Mouse (Mus musculus): ENCODE measurements around the gene Arid5b. TPM values are rescaled to one million over a fixed set of nuclear protein-coding genes. Genes with fewer than 3 reads are reported as not detected.

Arid5b gene
- polyA plus RNA-seq, 1 experiment from 2014 or later = 50.2 TPM

- no peak overlapping the region for H3K4me2 ChIP-seq (replicated peaks)
- H3K4me3 ChIP-seq (replicated peaks) = no peak overlapping the region
- no peaks in the 10 kb centered on the region for H3K27me3 ChIP-seq
- peaks cover 33% of the 10 kb centered on the region for H3K36me3 ChIP-seq
- peaks cover 7% of the 10 kb centered on the region; the same call in 1 of the 2 replicates for H3K4me1 ChIP-seq
- no peak for ATAC-seq (ENCODE audit: insufficient number of reproducible peaks, low FRiP score, low TSS enrichment, low read depth)
- H3K27ac ChIP-seq (replicated peaks) = 0 out of 2 replicates have a peak overlapping the region, but pooled peaks have one; percentile 7
- H3K9me3 ChIP-seq (replicated peaks) = no peaks in the 10 kb centered on the region
- 54% methylated on average over 13 of the region's 13 CpGs for WGBS
- no peak overlapping the region for H3K9ac ChIP-seq
Measured at GRCm38 (mm10) chr10:68230653-68231384, 47.7 kb downstream of the Arid5b start.

GRCm38 (mm10) chr10:68229640-68230565 is 48.6 kb downstream of the Arid5b start:
- no peak overlapping the region for H3K4me3 ChIP-seq (replicated peaks)
- peaks cover 7% of the 10 kb centered on the region; the same call in 1 of the 2 replicates for H3K4me1 ChIP-seq
- no peak for ATAC-seq (ENCODE audit: insufficient number of reproducible peaks, low FRiP score, low TSS enrichment, low read depth)
- H3K9ac ChIP-seq = no peak overlapping the region
- no peak overlapping the region for H3K4me2 ChIP-seq (replicated peaks)
- H3K9me3 ChIP-seq (replicated peaks) = no peaks in the 10 kb centered on the region
- H3K27me3 ChIP-seq = no peaks in the 10 kb centered on the region
- no peak overlapping the region for H3K27ac ChIP-seq (replicated peaks)
- peaks cover 33% of the 10 kb centered on the region for H3K36me3 ChIP-seq
- WGBS = 62% methylated on average over 22 of the region's 22 CpGs

DNA sequence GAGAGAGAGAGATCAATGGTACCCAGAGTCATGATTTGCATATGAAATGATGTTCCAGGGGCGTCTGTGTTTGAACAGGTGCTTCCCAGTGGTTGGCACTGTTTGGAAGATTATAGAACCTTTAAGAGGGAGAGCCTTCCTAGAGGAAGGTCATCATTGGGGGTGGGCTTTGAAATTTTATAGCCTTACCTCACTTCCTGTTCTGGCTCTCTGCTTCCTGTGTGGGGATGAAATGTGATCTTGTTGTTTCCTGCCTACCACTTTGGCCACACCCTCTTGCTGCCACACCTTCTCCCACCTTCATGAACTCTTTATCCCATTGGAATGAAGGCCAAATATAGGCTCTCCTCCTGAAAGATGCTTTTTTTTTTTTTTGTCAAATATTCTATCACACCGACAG is 55.9 kb downstream of the Arid5b start:
- Histone ChIP-seq H3K27ac (replicated peaks) (no peak overlapping the region), H3K4me3 (replicated peaks) (no peak overlapping the region), H3K9ac (no peak overlapping the region), H3K4me2 (replicated peaks) (no peak overlapping the region), H3K4me1 (peaks cover 11% of the 10 kb centered on the region), H3K27me3 (no peaks in the 10 kb centered on the region), H3K36me3 (peaks cover 27% of the 10 kb centered on the region), H3K9me3 (replicated peaks) (no peaks in the 10 kb centered on the region)
- 82% methylated on average over 2 of the region's 2 CpGs for WGBS
- ATAC-seq (ENCODE audit: insufficient number of reproducible peaks, low FRiP score, low TSS enrichment, low read depth) = no peak

DNA sequence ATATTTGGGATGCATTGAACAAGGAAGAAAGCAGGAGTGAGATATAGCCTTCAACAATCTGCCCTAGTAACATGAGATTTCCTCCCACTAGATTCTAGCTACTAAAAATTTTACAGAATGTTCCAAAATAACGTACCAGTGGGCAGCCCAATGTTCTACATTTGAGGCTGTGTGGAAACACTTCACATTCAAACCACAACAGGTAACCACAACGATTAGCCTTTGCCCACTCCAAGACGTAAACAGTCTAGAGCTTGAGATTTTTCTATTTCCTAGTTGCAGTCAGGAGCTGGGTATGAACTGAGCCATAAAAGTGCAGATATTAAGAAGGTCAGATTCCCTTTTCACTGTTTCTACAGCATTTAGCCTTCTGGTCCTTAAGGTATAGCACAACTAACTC is 56.5 kb downstream of the Arid5b start:
- Histone ChIP-seq H3K4me3 (replicated peaks) (no peak overlapping the region), H3K36me3 (peaks cover 33% of the 10 kb centered on the region), H3K27me3 (no peaks in the 10 kb centered on the region), H3K27ac (replicated peaks) (no peak overlapping the region), H3K4me1 (peaks cover 11% of the 10 kb centered on the region), H3K4me2 (replicated peaks) (no peak overlapping the region), H3K9me3 (replicated peaks) (peaks cover 4% of the 10 kb centered on the region; the same call in 1 of the 2 replicates), H3K9ac (no peak overlapping the region)
- 77% methylated on average over 3 of the region's 3 CpGs for WGBS
- no peak for ATAC-seq (ENCODE audit: insufficient number of reproducible peaks, low FRiP score, low TSS enrichment, low read depth)

DNA sequence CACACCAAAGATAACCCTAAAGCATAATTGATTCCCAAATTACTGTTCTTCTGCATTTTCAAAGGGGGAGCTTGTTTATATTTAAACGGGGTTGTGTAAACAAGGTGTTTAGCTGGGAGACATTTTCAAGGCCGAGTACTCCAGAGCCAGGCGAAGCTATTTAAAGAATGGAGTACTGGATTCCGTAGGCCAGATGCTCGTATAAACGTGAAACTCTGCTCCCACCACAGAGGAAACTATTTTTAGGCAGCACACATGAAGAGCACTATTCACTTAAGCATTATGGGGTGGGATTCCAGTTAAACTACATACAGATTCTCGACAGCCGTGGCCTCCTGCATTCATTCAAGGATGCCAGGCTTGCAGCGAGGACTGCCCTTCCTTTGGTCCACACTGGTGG is 59.2 kb downstream of the Arid5b start:
- H3K27ac ChIP-seq (replicated peaks) = peak overlapping the region; percentile 58
- WGBS = 40% methylated on average over 9 of the region's 9 CpGs
- no peak overlapping the region for H3K4me3 ChIP-seq (replicated peaks)
- no peak overlapping the region for H3K4me2 ChIP-seq (replicated peaks)
- H3K4me1 ChIP-seq = peaks cover 11% of the 10 kb centered on the region
- H3K27me3 ChIP-seq = no peaks in the 10 kb centered on the region
- peaks cover 6% of the 10 kb centered on the region; the same call in 1 of the 2 replicates for H3K9me3 ChIP-seq (replicated peaks)
- H3K36me3 ChIP-seq = peaks cover 47% of the 10 kb centered on the region
- no peak overlapping the region for H3K9ac ChIP-seq
- ATAC-seq (ENCODE audit: insufficient number of reproducible peaks, low FRiP score, low TSS enrichment, low read depth) = no peak

DNA sequence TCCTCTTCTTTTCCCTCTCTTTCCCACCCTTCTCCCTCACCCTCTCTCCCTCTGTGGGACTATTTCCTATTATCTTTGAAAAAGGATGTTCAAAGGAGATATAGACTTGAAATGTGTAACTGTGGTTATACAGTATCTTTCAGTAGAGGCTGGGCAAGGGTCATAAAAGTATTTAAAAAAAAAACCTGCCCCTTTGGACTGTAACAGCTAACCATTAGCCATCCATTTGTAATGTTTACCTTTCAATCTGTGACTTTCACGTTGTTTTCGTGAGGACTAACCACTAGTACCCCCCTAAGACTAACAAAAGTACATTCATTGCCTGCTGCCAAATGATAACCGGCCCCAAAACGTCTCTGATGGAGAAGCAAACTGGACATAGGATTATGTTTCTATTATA is 59.9 kb downstream of the Arid5b start:
- 79% methylated on average over 4 of the region's 4 CpGs for WGBS
- Histone ChIP-seq H3K36me3 (peaks cover 43% of the 10 kb centered on the region), H3K4me2 (replicated peaks) (no peak overlapping the region), H3K27me3 (no peaks in the 10 kb centered on the region), H3K27ac (replicated peaks) (no peak overlapping the region; the same call in 1 of the 2 replicates), H3K4me3 (replicated peaks) (no peak overlapping the region), H3K4me1 (peaks cover 11% of the 10 kb centered on the region), H3K9me3 (replicated peaks) (peaks cover 6% of the 10 kb centered on the region; the same call in 1 of the 2 replicates), H3K9ac (no peak overlapping the region)
- ATAC-seq (ENCODE audit: insufficient number of reproducible peaks, low FRiP score, low TSS enrichment, low read depth) = no peak

DNA sequence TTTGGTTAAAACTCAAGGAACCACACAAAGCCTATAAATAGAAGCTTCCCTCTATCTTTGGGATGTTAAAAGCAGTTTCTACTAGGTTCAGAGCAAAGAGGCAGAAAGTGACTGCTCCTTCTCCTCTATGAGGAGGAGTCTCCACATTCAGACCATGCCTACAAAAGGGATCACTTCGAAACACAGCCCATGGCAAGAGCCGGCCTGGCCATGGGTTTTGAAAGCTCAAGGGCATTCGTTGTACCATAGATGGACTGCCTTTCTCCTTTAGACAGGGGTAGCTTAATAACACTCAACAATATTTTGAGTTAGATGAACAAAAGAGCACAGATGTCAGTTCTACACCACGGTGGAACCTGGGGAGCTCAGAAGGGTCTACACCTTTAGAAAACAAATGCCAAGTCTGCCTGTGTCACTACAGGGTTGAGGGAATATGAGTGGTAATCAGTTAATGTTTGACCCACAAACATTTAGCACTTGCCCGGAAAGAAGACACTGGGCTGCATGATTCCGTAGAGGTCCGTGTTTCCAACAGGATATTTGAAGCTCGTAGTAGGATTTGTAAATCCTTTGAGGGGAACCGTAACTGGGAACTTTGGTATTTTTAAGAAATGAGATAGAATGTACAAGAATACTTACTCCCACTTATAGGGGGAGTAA is 63.6 kb downstream of the Arid5b start:
- H3K27ac ChIP-seq (replicated peaks) = no peak overlapping the region
- peaks cover 6% of the 10 kb centered on the region; the same call in 1 of the 2 replicates for H3K9me3 ChIP-seq (replicated peaks)
- H3K9ac ChIP-seq = no peak overlapping the region
- H3K27me3 ChIP-seq = no peaks in the 10 kb centered on the region
- peaks cover 19% of the 10 kb centered on the region for H3K4me1 ChIP-seq
- H3K4me3 ChIP-seq (replicated peaks) = no peak overlapping the region
- H3K4me2 ChIP-seq (replicated peaks) = no peak overlapping the region
- peaks cover 28% of the 10 kb centered on the region for H3K36me3 ChIP-seq
- ATAC-seq (ENCODE audit: insufficient number of reproducible peaks, low FRiP score, low TSS enrichment, low read depth) = no peak
- WGBS = 95% methylated on average over 9 of the region's 9 CpGs

DNA sequence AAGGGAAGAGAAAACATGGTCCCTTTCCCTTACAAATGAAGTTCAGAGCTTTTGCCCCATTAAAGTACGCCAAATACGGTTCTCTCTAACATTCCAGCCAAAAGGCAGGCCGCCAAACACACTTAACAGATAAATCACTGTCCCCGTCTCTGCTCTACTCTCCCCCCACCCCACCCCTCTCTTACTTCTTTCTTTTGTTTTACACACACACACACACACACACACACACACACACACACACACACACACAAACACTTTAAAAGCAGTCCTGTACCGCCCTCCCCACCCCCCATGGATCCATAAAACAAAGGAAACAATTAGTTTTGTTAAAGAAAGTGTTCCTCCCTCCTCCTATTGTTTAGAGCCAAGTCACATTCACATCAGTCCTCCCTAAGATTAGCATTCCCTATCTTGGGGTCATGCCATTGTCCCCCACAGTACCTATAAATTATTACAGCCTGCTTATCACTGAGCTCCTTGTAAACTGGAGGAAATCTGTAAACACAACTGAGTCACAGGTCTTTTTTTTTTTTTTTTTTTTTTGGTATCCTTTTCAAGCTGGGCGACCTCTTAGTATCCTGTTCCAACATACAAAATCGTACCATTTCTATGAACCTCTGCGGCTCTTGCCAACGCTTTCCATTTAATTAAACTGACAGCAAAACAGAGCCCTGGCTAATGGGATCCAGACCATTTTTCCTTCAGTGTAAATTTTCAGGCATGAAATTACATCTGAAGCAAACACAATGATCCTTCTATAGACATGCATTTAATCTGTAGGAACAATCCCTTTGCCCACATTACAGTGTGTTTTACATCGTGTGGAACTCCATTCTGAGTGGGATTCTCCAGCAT is 66.3 kb downstream of the Arid5b start:
- no peak overlapping the region for H3K4me3 ChIP-seq (replicated peaks)
- peaks cover 19% of the 10 kb centered on the region for H3K36me3 ChIP-seq
- no peak for ATAC-seq (ENCODE audit: insufficient number of reproducible peaks, low FRiP score, low TSS enrichment, low read depth)
- H3K27ac ChIP-seq (replicated peaks) = peak overlapping the region; percentile 67
- no peaks in the 10 kb centered on the region for H3K27me3 ChIP-seq
- H3K9me3 ChIP-seq (replicated peaks) = peaks cover 4% of the 10 kb centered on the region; the same call in 1 of the 2 replicates
- H3K4me2 ChIP-seq (replicated peaks) = no peak overlapping the region
- WGBS = 39% methylated on average over 10 of the region's 10 CpGs
- H3K4me1 ChIP-seq = peaks cover 28% of the 10 kb centered on the region
- no peak overlapping the region for H3K9ac ChIP-seq

DNA sequence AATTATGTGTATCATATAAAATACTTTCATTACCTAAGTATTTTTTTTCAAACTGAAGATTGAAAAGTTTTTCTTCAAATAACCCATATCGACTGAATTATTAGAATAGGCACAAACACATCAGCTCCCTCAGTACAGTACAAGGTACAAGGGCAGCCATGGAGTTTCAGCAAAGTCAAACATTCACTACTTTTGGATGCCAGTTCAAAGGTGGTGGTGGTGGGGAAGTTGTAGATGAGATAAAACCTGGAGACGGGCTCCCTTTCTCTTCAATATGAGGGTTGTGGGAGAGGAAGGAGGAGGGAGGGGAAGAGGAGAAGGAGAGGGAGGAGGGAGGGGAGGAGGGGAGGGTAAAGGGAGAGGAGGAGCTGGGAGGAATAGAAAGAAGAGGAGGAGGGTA is 67.0 kb downstream of the Arid5b start:
- Histone ChIP-seq H3K27me3 (no peaks in the 10 kb centered on the region), H3K4me2 (replicated peaks) (no peak overlapping the region), H3K9me3 (replicated peaks) (no peaks in the 10 kb centered on the region), H3K9ac (no peak overlapping the region), H3K36me3 (peaks cover 16% of the 10 kb centered on the region), H3K27ac (replicated peaks) (peak overlapping the region; percentile 55; the same call in 1 of the 2 replicates), H3K4me1 (peaks cover 28% of the 10 kb centered on the region), H3K4me3 (replicated peaks) (no peak overlapping the region)
- 74% methylated on average over 2 of the region's 2 CpGs for WGBS
- ATAC-seq (ENCODE audit: insufficient number of reproducible peaks, low FRiP score, low TSS enrichment, low read depth) = no peak

- no peak overlapping the region for H3K4me2 ChIP-seq (replicated peaks)
- H3K4me1 ChIP-seq = peaks cover 28% of the 10 kb centered on the region
- ATAC-seq (ENCODE audit: insufficient number of reproducible peaks, low FRiP score, low TSS enrichment, low read depth) = no peak; the same call in 1 of the 2 replicates
- no peak overlapping the region for H3K27ac ChIP-seq (replicated peaks)
- 0 out of 2 replicates have a peak, but pooled peaks cover 9% of the 10 kb centered on the region for H3K36me3 ChIP-seq
- no peak overlapping the region for H3K9ac ChIP-seq
- WGBS = 86% methylated on average over 12 of the region's 12 CpGs
- no peak overlapping the region for H3K4me3 ChIP-seq (replicated peaks)
- H3K27me3 ChIP-seq = no peaks in the 10 kb centered on the region
- no peaks in the 10 kb centered on the region for H3K9me3 ChIP-seq (replicated peaks)
Measured at GRCm38 (mm10) chr10:68210025-68210642, 68.4 kb downstream of the Arid5b start.
